Mouse (Mus musculus): ENCODE data around the gene Map1a.

DNA sequence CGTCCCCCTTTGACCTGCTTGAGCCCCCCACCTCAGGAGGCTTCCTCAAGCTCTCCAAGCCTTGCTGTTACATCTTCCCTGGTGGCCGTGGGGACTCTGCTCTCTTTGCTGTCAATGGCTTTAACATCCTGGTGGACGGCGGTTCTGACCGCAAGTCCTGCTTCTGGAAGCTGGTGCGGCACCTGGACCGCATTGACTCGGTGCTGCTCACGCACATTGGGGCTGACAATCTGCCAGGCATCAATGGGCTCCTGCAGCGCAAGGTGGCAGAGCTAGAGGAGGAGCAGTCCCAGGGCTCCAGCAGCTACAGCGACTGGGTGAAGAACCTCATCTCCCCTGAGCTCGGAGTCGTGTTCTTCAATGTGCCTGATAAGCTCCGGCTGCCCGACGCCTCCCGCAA lies 10.1 kb downstream of the Map1a start:
- TF ChIP-seq MYOD1 (IDR thresholded peaks at IDR 0.05; ENCODE audit: control insufficient read depth, insufficient read length, low read depth) = no peak
- TF ChIP-seq CTCF (IDR thresholded peaks at IDR 0.05; ENCODE audit: control insufficient read depth, insufficient read depth, insufficient read length) = no peak
- no peak for TF ChIP-seq USF1 (IDR thresholded peaks at IDR 0.05; ENCODE audit: low read depth)
- no peak for TF ChIP-seq CEBPB (IDR thresholded peaks at IDR 0.05; ENCODE audit: low read depth)
- TF ChIP-seq MAX (IDR thresholded peaks at IDR 0.05) = no peak
- no peak for TF ChIP-seq MYOG (IDR thresholded peaks at IDR 0.05; ENCODE audit: control insufficient read depth, extremely low read depth, insufficient read length)

All from C2C12 (cell line).